Mouse (Mus musculus) embryo, embryonic 11.5 days (tissue): Measurements from ENCODE around the gene Ahdc1.

Source experiments
- DNase-seq: peaks from one replicate; pipeline ENCODE4 v3.0.0-alpha.2; 2012; ENCODE audit warnings: low read depth, low spot score

Ahdc1 gene

GRCm38 (mm10) chr4:133121974-133122637 lies 111.0 kb downstream of the Ahdc1 start:
- no peak for DNase-seq

- no peak for DNase-seq
These were observed 116.0 kb downstream of the Ahdc1 start for GRCm38 (mm10) chr4:133127079-133127478.
